Mouse (Mus musculus) G1E (cell line): ENCODE measurements at regions not wholly inside any gene's neighbourhood (a gene's known extent, or its start where the extent isn't known, plus 50 kb on each side); places are given as distances from the start of the nearest gene placed in this dataset.

ENCODE experiments used
- CTCF ChIP-seq: IDR thresholded peaks from 2 replicates; pipeline ENCODE4 v1.5.1; 2012; ENCODE audit warnings: low read depth, low read length, inconsistent platforms, mixed read lengths
- GATA1 ChIP-seq: IDR thresholded peaks from 2 replicates; pipeline ENCODE4 v1.6.1; 2012; ENCODE audit warnings: borderline replicate concordance, low read length, inconsistent platforms, mixed read lengths
- GATA2 ChIP-seq: IDR thresholded peaks from 2 replicates; pipeline ENCODE4 v1.6.1; 2012; ENCODE audit warnings: low read depth, low read length, inconsistent platforms, borderline replicate concordance
- POLR2AphosphoS5 ChIP-seq: IDR thresholded peaks from 2 replicates; pipeline ENCODE4 v1.6.1; 2012; ENCODE audit warnings: low read depth, low read length, inconsistent platforms; ENCODE audit not compliant: insufficient replicate concordance
- TAL1 ChIP-seq: conservative IDR thresholded peaks from 2 replicates; pipeline ENCODE4 v1.6.1; 2012; ENCODE audit warnings: low read depth, low read length, inconsistent platforms, mixed read lengths

- no peak for TF ChIP-seq GATA1
- no peak for TF ChIP-seq CTCF
- TF ChIP-seq POLR2AphosphoS5: no peak
- no peak for TF ChIP-seq TAL1
- TF ChIP-seq GATA2: no peak
Observed at GRCm38 (mm10) chr4:84026144-84026543, 500.8 kb downstream of the Ccdc171 start.
